Mouse (Mus musculus): ENCODE results near the gene Parp8.
A peak's percentile ranks its signal among the peaks of the same experiment; 100 is the strongest.

Parp8 gene

DNA sequence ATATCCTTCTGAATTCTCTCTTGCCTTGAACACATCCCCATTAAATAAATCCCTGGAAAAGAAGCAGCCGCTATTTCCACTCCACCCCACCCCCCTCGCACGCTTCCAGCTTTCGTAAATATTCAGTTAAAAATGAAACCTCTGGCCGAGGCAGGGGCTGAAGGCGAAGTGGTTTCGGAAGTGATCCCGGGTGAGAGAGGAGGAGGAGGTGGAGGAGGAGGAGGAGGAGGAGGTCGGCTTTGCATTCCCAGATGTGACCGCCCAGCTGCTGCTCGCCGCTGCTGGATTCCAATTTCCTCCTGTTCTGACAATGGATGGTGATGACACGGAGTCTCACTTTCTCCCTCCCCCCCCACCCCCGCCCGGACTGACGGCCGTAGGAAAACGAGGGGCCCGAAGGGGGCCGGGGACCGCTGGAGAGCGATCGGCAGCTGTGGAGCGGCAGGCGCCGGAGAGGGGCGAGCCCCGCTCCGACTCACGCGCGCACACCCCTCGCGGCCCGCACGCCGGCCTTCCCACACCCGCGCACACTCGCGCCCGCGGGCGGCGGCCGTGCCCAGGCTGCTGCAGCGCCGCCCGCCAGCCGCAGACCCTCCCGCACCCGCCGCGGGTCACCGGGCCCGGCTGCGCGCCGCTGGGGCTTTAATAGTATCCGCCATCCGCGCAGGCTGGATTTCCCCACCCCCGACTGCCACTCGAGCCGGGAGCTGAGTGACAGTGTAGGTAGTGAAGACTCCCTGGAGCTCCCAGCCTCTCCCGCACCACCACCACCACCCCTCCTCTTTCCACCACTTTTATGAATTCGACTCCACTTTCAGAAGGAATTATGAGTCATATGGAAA, at the start of gene Parp8:
TSS of gene Parp8 (minus strand) at position 312 of the 842 bp plus-strand sequence.
- peak; percentile 10 to 25 for DNase-seq (ENCODE audit: low spot score in 2 of 2)

DNA sequence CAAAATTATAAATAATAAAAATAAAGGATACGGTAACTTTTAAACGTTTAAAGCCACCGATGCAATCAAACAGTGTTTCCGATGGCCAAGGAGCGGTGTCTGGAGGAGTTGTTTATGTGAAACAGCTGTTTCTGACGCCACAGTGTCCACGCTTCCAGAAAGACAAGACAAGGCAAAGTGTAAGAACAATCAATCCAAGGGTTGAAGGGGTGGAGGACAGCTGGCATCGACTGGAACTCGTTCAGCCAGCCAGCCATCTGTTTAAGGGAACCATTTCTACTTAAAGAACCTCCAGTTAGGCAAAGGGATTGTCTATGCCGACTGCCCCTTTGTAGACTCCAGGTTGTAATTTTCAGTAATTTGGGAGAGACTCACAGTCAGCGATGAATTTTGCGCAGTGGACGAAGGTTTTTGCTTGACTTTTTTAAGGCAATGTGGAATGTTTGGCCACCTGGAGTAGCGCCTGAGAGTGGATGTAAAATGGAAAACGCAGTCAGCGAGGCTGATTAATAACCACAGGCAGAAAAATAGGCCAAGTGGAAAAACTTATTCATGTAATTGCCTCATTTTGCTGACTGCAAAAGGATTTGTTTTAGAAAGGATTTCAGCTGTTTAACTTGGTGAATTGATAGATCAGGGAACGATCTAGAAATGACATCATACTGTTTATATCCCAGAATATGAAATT, 37.4 kb upstream of the Parp8 start:
- no peak for DNase-seq (ENCODE audit: low spot score in 2 of 2)

DNA sequence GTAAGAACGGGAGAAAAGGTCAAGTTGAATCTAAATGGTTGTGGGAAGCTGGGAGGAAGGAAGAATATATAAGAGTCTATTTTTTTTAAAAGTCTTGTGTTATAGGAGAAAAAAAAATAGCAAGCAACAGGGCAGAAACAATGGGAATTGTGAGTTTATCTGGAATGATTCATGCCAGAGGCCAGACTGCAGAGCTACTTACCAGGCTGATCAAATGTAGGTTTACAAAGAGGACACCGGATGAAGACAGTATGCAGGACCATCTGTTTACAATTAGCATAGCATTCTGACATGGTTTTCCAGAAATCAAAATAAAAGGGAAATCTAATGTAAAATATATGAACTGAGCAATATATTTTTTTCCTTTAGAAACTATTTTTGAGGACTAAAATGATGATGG, 31.1 kb upstream of the Parp8 start:
- DNase-seq (ENCODE audit: low spot score in 2 of 2), result no peak

GRCm38 (mm10) chr13:117054811-117055496, 29.6 kb upstream of the Parp8 start:
- no peak for DNase-seq (ENCODE audit: low spot score in 2 of 2)

DNA sequence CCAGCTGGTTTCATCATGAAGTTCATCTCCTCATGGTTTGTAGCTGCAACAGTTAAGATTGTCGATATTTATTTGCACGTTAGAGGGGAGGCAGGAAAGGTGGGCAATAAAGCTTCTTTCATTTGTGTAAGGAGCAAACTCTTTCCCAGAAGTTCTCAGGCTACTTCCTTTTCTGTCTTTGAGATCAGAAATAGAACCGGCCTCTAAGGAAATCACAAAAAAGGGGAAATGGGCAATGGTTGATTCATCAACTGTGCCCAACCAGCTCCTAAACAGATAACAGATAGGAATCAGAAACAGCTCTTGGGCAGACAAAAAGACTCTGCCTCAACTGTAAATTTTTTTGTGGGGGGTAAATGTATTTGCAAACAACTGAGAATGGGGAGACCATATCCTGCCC, 27.4 kb upstream of the Parp8 start:
- no peak for DNase-seq (ENCODE audit: low spot score in 2 of 2)

DNA sequence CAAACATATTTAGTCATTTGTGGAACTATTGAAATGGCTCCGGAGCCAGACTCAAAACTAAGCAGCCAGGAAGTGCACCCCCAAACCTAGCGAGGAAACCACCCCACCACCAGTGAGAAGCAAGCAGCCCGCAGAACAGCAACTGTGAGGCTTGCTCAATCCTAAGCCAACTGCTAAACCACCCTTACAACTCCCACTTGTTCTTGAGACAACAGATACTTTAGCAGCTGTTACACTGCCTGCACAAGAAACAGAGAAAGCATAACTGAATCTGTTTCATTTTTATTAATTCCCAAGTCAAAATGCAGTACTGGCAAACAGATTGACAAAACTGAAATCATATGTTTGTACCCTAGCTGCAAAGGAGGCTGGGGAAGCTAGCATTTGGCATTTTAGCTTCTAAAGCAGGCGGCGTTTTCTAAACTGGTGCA, 23.2 kb upstream of the Parp8 start:
- DNase-seq (ENCODE audit: low spot score in 2 of 2), result no peak

DNA sequence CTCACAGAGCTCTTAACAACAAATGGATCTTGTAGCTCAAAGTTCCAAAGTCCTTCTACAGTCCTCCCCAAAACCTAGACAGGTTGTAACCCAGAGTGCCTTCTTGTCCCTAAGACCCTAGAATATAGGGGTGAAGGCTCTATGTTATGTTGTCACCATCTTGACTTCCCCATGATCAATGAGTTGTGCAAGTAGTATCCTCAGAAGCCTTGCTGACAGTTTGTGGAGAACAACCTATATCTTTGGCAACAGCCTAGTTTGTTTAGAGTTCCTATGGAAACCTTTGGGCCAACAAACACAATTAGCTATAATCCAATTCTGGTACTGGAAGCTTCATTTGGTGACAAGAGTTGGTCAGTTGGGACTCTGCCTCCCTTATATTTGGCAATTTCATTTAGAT, 18.2 kb upstream of the Parp8 start:
- DNase-seq (ENCODE audit: low spot score in 2 of 2), result no peak

- DNase-seq (ENCODE audit: low spot score in 2 of 2), result no peak
Measured at GRCm38 (mm10) chr13:117041021-117041420, 15.7 kb upstream of the Parp8 start.

DNA sequence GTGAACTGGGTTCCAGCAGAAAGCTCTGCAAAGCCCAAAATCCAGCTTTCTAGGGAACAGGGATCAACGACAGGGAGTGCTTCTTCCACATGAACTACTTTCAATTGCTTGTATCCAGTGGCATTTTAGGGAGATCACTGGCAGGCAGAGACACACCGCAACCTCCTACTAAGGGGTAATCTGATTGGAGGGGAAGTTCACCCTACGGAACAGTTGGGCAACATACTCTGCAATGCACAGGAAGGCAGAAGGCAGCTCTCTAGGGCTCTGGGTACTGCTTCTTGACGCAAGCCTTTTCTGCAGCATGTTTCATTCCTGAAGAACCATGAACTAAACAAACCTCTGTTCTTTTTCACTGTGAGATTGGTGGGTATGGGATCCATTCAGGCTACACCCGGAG, 10.9 kb upstream of the Parp8 start:
- DNase-seq (ENCODE audit: low spot score in 2 of 2), result no peak

DNA sequence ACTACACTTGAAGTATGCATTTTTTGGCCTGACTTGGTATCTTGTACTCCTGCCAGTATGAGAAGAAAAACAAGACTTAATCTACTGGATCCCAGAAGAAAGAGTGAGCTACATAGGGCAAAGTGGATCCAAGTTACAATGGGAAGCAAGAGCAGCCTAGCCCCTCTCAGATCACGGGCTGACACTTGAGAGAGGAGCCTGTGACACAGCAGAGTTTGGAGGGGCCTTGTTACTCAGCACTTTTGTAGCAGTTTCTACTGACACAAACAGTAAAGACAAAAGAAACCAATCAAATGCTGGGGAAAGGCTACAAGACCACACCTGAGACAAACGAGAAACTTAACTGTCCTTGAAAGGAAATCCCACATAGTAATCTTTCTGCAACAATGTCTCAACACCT, 9.8 kb upstream of the Parp8 start:
- DNase-seq (ENCODE audit: low spot score in 2 of 2), result no peak

GRCm38 (mm10) chr13:117034676-117035075, 9.3 kb upstream of the Parp8 start:
- no peak for DNase-seq (ENCODE audit: low spot score in 2 of 2)

GRCm38 (mm10) chr13:117033676-117034308, 8.5 kb upstream of the Parp8 start:
- DNase-seq (ENCODE audit: low spot score in 2 of 2), result no peak

- DNase-seq (ENCODE audit: low spot score in 2 of 2), result no peak
Measured at GRCm38 (mm10) chr13:117032402-117032801, 7.1 kb upstream of the Parp8 start.

- DNase-seq (ENCODE audit: low spot score in 2 of 2), result no peak
Measured at GRCm38 (mm10) chr13:117031546-117031945, 6.2 kb upstream of the Parp8 start.

- DNase-seq (ENCODE audit: low spot score in 2 of 2), result no peak
Measured at GRCm38 (mm10) chr13:117028221-117028620, 2.9 kb upstream of the Parp8 start.

DNA sequence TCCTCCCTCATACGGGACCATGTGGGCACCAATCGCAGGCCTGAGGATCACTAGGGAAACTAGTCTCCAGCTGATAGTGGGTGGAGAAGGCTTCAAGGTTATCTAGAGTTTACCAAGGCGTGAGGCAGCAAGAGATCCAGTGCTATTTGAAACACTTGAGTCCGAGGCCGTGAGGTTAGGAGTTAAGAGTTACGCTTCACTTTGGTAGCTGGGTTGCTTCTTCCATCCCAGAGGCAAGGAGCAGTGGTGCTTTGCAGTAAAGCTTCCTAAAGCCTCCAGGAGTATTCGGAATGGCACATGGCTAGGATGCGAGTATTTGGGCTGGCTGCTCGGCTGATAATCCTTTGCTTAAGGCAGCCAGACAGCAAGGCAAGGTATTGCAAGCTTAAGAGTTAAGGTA, 2.0 kb upstream of the Parp8 start:
- DNase-seq (ENCODE audit: low spot score in 2 of 2), result no peak

- DNase-seq (ENCODE audit: low spot score in 2 of 2), result no peak
Measured at GRCm38 (mm10) chr13:117026276-117026780, 991 bp upstream of the Parp8 start.

DNA sequence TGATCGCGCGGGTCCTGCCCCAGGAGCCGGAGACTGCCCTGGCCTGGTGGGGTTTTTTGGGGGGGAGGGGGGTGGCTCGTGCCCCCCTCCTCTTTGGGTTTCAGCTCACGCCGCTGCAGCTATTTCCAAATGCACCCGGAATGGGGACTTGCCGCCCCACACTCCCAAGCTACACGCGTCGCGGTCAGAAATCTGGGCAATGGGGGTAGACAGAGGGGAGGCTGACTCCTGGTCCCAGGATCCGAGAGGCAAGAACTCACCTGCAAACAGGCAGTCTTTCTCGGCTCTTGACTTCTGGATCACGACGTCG, 466 bp downstream of the Parp8 start:
- DNase-seq (ENCODE audit: low spot score in 2 of 2), result no peak

DNA sequence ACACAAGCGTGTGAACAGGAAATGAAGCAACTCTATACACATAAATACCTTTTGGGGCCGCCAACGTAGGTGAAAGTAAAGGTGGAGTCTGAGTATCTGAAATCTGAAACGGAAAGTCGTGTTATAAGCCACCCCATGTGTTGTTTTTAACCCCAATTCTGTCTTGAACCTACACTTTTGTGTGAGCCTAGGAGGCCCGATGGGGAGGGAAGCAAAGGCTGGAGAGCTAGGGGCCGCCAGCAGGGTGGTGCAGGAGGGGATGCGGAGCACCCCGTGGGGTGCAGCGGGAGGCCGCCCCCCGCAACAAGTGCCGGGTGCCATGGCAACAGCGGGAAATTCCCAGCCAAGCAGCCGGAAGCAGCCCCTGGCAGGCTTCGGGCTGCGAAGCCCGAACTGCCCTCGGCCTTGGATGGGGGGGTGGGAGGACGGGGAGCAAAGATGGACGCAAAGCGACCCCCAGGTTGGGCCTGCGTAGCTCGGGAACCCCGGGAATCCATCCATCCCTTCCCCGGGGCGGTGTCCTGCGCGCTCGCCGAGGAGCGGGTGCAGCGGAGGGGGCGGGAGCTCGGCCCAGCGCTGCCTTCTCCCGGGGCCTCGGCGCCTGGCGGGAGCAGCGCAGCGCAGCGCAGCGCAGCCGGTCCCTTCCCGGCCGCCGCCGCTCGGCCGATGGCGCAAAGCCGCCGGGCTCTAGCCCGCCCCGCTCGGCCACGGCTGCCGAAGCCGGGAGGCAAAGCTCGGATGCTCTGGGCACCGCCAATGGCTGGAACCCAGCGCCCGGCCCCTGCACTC, 1.0 kb downstream of the Parp8 start:
- DNase-seq (ENCODE audit: low spot score in 2 of 2), result peak; percentile 49 to 61

DNA sequence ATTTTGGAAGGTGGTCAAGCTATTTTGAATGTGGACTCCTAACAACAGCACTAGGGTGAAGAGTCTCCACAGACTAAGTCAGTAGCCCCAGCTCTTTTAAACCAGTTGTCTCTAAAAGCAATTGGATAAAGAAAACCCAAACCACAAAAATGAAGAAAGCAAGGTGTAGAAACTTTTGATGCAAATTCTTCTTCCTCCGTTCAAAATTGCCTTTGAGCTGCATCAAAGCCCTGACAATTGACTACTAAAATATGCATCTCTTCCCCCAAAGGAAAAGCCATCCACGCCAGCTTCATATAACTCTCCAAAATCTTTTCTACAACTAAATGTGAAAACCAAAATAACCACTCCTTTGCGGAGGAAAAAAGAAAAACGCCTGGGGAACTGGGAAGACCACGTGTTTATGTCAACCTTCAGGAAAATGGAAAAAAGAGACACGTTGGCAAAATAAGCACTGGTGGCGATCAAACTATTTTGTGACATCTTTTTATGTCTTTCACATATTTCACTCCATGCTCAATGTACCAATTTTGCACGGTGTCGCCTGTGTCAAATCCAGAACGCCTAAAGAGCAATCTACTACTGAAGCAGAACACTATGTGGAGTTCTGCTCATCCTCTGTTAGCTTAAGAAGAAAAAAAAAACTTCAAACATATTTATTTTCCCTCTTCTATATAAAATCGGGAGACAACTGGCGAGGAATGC, 1.8 kb downstream of the Parp8 start:
- no peak for DNase-seq (ENCODE audit: low spot score in 2 of 2)

GRCm38 (mm10) chr13:117020631-117021030, 4.7 kb downstream of the Parp8 start:
- no peak for DNase-seq (ENCODE audit: low spot score in 2 of 2)
